Mouse (Mus musculus): ENCODE data around the gene Frmd4b. TPM values are rescaled to one million over a fixed set of nuclear protein-coding genes. Genes with fewer than 3 reads are reported as not detected.

The Frmd4b gene
- polyA plus RNA-seq, 1 experiment from 2014 or later: 16.5 TPM

Other genes with a start within 250 kb of the Frmd4b start
- 1.5 and 2.3 TPM in 2 replicates for gene Mitf, start 189.5 kb upstream of the Frmd4b start, polyA plus RNA-seq (2016; fragmentation: Nextera tagmentation; extraction: Ambion mirVana)